Mouse (Mus musculus) R1 (cell line): Measurements from ENCODE around the gene Strada.

Experiments
- DNase-seq: peaks from one replicate; pipeline ENCODE4 v3.0.0-alpha.2; 2018; ENCODE audit warnings: low read depth, low spot score

Gene Strada

DNA sequence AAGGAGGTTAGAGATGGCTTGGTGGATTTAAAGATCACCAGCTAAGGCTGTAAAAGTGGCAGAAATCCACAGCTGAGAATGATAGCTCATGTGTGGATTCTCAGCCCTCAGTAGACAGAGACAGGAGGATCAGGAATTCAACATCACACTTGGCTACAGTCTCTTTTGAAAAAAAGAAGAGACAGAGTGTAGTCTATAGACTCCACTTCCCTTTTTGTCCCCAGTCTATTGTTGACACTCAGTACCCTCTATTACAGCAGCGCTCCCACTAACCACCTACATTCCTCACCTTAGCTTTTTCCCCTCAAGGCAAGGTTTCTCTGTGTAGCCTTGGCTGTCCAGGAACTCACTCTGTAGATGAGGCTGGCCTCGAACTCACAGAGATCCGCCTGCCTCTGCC, 10.3 kb downstream of the Strada start:
- no peak for DNase-seq

DNA sequence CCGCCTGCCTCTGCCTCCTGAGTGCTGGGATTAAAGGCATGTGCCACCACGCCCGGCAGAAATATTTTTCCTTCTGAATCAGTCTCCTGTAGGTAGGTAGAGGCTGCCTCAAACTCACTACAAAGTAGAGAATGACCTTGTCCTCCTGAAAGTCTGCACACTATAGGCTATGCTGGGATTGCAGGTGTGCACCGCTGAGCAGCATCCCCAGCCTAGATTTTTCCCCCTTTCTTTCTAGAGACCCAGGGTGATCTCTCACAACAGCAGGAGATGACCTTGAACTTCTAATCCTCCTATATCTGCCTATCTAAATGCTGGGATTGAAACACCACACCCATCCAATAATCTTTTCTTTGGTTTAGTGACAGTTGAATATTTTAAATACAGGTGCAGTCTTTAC, 14.6 kb downstream of the Strada start:
- DNase-seq, result peak; percentile 87

DNA sequence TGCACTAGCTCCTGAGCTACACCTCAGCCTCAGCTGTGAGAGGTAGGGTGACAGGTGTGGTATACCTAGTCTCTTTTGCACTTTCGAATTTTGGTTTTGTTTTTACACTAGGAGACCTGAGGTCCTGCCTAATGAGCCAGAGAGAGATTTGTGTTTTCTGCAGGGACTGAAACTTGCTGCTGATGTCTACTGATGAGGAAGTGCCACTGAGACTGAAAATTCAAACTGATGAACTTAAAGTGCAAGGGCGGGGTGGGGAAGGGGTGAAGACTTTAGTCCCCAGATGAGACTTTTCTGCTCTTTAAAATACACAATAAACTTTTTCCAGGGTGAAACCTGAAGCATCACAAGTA, 21.5 kb downstream of the Strada start:
- DNase-seq, result no peak

DNA sequence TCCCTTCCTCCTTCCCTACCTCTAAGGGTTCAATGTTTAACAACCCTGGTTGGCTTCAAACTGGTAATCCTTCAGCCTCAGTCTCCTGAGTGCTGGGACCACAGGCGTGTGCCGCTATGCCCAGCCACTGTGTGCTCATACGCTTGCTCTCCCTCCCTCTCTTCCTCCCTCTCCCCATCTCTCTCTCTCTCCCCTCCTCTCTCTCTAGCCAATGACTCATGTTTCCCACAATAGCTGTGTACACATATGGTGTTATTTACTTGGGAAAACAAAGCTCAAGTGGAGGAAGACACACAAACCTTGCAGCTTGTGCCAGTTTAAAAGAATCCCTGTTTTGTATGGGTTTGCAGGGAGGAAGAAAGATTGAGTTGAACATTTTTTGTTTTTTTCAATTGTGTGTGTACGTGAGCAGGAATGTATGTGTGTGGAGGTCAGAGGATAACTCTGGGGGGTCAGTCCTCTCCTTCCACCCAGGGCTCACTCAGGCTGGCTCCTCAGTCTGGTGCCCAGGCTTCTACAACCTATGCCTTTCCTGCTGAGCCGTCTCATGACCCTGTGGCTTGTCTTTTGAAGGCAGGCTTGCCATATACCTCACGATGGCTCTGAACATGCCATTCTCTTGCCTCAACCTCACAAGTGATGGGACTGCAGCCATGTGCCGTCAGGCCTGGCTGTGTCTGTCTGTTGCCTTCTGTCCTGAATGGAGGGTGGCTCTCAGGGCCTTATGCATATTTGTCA, 22.1 kb downstream of the Strada start:
- no peak for DNase-seq

DNA sequence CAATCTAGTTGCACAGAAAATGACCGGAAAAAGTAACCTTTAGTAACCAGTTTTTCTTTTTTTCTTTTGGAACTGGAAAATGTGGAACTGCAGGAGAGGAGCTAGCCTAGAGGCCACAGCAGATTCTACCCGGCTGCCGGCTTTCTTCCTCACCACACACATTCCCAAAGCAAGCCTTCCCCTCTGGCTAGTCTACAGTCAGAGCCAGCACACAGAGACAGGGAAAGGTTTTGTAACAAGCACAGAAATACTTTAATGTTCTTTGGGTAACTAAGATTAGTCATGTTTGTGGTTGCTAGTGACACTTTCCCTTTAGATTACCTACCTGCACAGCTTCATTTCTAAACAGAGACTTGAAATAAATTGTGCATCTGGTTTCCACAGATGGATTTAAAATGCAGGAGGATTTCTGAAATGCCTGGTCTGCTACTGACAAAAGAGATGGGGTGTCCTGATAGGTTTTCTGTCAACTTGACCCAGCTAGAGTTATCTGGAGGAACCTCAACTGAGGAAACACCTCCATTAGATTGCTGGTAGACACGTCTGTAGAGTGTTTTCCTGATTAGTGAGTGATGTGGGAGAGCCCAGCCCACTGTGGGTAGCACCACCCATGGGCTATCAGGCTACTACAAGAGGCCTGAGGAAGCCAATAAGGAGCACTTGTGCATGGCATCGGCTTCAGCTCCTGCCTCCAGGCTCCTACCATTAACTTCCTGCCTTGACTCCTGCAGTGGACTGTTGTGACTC, 23.8 kb downstream of the Strada start:
- DNase-seq, result no peak

DNA sequence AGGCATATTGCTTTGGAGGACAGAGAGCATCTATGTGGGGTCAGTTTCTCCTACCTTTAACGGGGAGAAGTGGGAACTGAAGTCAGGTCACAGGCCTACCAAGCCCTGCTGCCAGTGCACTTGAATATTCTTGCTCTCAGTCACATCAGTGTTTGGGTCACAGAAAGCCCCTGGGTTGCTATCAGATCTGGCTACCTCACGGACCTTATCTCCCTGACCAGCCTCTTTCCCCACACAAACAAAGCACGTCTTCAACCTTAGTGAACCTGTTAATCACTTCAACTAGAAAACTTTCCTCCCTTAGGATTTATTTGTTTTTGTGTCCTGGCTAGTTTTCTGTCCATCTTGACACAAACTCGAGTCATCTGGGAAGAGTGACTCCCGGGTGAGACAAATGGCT, 25.6 kb downstream of the Strada start:
- DNase-seq, result no peak

DNA sequence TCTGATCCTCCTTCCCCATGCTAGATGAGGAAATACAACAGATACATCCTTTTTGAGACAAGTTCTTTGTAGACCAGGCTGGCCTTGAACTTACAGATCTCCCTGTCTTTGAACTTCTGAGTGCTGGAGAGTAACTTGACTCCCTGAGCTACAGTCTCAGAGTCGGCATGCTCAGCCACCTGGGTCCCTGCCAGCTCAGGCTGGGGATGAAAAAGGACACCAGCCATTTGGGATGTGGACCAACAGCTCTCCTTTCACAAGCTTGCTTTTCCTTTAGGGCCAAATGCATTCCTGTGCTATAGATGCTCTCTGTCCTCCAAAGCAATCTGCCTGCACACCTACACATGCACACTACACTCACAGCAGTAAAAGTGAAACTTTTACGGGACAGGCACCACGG, 26.9 kb downstream of the Strada start:
- DNase-seq, result no peak

DNA sequence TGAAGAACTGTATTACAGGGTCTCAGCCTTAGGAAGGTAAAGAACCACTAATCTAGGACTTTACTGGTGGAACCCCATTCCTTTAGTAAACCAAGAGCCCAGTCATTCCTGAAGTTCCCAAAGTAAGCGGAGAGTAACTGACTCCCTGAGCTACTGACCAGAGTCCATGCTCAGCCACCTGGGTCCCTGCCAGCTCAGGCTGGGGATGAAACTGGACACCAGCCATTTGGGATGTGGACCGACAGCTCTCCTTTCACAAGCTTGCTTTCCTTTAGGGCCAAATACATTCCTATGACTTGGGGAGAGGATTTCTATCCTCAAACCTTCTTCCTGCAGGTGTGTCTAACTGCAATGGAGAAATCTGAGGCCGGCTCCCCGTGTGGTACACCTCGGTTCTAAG, 27.6 kb downstream of the Strada start:
- DNase-seq, result no peak

DNA sequence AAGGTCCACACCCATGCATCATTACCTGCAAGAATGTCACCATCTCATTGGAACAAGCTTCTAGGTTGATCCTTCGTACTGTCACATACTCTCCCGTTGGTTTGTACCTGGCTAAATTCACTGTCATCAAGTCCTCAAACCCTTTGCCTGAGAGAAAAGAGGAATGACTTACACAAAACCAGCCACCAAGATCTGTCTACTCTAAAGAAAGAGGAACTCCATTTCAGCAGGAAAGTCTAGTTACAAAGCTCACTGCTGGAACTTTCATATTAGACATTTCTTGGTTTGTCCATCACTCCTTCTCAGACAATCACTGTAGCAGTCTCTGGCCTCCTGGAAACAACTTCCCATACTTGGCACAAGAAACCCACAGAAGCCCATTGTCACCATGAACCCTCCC, 28.7 kb downstream of the Strada start:
- no peak for DNase-seq

DNA sequence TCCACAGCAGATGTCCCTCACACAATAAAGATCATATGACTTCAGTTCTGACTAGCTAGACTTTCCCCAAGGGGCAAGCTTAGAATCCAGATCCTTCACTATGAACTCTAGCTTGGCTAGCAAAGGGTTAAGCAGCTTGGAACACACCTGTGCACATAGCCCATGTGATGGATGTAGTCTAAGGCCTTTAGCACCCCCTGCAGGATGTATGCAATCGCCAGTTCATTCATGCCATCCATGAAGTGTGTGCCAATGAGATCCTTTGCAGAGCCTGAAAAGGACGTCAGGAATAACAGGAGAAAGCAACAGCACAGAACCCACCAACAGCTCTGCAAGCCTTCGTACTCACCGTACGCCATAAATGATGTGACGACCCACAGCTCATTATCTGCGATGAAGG, 31.2 kb downstream of the Strada start:
- peak; percentile 60 for DNase-seq

DNA sequence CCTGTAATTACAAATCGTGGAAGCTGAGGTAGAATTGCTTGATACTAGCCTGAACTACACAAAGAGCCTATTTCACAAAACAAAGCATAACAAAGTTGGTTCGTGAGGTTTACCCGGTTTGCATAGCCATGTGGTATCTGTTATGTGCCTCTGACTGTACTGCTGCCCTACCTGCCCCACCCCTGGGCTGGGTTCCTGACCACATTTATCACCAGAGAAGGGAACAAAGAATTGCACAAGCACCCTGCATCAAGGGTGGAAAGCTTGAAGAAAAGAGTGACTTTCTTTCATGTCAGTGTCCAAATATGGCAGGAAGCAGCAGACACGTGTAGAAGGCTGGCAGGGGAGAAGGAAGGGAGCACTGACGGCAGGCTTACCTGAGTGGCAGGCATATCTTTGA, 34.5 kb downstream of the Strada start:
- DNase-seq, result no peak

DNA sequence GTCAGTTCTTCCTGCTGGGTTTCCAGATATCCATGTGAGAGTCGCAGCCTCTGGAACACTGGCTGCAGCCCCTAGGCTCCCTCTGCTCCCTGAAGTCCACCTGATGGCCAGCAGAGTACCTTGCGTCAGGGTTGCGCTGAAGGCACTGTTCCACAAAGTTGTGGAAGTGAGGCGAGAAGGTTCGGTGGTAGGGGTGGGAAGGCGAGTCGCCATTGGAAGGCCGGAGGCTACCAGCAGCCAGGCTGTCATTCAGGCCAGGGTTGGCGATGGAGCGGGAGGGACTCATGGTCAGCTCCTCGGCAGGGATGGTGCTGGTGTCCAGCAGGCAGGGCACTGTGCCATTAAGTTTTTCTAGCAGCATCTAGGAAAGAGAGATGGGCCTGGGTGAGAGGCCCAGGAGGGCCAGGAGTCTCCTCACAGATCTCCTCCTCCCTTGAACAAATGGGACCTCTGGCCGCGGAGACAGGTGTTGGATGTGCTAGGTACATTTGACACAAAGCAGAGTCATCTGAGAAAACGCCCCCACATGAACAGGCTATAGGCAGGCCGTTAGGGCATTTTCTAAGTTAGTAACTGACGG, 37.3 kb downstream of the Strada start:
- DNase-seq, result no peak

DNA sequence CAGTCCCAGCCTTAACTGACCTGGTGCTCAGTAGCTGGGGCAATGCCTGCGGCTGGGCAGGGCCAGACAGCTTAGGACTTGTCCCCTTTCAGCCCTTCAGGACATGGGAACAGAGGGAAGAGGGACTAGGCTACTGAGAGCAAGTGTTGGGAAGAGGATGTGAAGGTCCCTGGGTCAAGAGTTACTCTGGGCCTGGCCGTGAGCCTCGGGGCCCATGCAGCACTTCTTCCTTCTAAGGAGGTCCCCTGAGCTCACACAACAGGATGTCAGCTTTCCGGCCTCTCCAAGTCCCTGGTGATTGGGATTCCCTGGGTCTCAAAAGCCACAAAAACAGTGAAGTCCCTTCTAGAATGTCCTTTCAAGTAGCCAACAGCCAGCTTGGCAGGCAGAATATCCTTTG, 38.4 kb downstream of the Strada start:
- DNase-seq, result no peak

DNA sequence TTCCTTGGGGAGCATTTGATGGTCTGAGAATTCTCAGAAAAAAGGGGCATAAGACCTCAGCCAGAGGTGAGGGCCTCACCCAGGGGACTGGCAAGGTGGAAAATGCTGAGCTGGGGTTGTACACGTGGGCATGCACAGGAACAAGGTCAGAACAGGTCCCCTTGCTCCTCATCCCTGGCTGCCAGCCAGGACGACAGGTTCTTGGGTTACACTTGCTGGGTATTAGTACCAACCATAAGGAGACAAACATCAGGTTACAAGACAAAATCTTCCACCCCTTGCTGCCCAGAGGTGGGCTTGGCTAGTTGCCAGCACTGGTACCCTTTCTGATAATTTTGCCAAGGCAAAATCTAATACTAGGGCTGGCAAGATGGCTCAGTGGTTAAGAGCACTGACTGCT, 39.7 kb downstream of the Strada start:
- no peak for DNase-seq

DNA sequence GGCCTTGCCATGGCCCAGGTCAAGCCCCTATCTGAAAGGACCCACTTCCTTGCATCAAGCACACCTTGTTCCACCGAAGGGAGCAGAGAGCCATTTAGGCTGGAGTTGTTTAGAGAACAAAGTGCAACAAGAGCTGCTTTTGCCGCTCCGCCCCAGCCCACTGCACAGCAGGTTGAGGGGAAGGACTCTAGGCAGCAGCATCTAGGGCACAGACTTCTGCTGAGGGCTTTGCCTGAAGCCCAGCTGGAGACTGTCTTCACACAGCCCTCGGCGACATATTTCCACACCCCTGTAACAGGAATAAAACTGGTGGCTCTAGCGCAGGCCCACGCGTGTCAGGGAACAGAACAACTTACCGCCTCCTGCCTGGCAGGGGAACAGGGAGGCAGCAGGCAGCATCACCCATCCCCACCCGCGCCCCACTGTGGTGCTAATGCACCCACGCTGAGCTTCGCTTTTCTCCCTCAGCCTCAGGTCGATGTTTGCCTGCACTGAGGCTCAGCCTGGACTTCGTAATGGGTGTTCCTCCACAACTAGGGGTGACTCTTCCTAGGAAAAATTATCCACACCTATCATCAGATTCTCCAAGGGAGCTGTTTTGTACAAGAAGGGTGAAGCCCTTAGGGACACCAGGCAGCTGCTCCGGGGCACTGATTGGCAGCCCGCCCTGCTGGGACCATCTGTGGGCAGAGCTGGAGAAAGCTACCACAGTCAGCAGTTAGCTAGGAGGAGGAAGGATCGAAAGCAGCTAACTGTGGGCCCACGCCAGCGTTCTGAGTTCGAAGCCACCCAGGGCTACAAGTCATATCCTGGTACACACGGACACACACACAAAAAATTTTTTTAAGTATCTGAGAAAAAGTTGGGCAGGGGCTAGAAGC, 40.9 kb downstream of the Strada start, which contains the start of the genes Gm10840 and Limd2:
Gm10840 (plus strand) TSS at position 10 of the 881 bp plus-strand sequence.
Limd2 (minus strand) TSS at position 20 of the 881 bp plus-strand sequence.
- DNase-seq, result peak; percentile 63

DNA sequence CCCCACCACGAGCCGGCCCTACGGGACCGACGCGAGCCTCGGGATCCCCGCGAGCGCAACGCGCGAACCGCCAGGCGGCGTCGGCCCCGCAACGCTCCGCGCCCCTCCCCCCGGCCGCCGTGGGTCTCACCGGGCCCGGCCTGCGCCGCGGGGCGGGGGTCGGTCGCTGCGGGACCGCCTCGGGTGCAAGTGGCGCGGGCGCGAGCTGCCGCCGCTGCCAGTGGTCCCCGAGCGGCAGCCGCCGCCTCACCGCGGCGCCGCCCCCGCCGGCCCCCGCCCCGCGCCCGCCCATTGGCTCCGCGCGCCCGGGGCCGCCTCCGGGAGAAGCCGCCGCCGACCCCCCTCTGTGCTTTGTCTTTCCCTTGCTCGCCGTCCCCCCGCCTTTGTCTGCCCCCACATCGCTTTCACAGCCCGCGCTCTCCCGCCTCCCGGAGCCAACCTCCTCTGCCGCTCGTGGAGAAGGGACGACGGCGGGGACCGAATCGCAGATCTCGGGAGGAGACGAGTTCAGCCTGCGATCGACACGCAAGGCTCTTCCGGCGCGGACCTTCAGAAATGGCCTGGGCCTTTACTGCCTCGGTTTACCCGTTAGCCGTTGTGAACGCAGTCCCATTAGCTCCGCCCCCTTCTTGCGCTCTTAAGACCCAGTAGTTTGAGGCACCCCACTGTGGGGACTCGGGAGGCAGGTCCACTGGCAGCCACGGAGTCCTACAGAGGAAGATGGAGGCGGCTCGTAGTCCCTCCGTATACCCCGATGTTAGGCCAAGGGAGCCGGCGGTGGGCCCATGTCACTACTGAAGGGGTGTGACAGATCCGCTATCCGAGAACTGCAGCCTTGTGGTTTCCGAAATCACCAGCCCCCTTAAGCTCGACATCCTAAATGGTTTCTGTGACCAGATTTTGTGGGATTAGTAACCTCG, 41.8 kb downstream of the Strada start:
- peak; percentile 75 for DNase-seq

DNA sequence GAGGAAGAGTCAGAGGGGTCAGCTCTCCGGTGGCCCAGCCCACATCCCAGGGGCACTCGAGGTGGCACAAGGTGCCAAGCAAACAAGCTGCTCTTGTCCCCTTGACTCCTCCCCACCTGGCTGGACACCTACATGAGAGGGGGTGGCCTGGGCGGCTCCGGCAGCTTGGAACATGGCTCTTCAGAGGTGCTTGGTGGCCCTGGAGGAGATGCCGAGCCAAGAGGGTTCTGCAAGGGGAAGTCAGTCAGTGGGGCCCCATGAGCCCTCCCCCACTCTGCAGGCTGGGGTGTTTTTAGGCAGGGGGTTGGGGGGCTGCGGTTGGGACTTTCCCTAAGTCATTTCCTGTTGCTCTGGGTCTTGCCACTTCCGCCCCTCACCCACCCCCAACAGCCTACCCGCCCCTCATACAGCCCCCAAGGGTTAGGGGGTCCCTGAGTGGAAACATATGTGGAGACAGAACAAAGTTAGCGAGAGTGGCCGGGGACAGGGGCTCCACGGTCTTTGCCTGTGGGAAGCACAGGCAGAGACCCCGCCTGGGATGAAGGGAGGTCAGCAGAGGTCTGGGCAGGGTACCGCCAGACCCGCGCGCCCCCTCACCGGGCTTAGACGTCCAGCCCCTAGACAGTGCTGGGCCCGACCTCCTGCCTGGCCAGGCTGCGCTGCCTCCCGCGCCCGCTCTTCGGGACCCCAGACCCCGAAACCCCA, 42.6 kb downstream of the Strada start:
- DNase-seq, result peak; percentile 29

DNA sequence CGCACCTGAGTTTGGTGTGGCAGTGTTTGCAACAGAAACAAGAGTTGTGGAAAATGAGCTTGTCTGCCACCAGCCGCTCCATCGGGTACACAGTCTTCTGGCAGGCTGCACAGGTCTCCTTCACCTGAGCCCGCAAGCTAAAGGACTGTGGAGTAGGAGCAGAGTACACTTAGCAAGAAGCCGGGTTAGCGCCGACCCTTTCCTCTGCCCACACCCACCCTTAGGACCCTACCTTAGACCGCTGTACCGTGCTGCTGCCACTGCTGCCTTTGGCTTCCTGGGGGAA, 43.1 kb downstream of the Strada start:
- DNase-seq, result peak; percentile 14

DNA sequence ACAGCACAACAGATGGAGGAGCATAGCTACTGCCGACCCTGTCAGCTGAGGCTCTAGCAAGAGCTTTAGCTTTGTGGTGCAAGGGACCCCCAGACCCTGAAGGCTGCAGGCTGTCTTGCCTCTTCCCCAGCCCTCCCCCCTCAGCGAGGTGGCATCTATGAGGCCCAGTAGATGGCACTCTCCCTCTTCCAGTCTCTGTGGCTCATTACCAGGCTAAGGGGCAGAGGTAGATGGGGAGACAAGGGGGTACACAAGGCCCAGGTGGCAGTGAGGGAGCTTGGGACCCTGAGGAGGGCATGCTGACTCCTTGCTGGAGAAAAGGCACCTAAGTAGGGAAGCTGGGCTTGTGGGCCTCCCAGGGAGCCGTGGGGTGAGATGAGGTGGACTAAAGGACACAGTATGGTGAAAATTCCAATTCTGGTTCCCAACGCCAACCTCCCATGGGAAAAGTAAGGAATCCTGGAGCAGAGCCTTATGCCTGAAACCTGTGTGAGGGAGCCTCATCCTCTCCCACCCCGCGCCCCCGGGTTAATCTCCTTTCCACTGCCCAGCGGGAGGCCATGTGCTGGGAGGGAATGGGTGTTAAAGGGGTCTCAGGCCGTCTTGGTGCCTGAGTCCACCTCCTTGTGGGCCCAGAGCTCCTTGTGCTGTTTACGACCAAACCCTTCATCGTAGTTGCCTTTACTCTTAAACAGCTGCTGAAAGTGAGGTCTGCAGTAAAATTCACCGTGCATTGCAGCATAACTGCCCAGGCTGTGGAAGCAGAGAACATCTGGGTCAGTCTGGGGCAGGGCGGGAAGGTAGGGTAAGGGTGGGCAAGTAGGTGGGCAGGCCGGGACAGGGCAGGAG, 43.7 kb downstream of the Strada start:
- DNase-seq, result no peak
